ENCODE assay signal across 18 mouse cellular contexts in genomic region chr11:9994601-9995166, GRCm38 (mm10).
DNase-seq lines count a peak whose midpoint lies in the region; ATAC-seq and TF ChIP-seq lines count a peak whose summit lies in the region.
"Had no signal": no experiment of that assay in that cellular context is flagged by ENCODE, and none has a peak within 500 bp of the region (broad histone marks: within the 10 kb centered on the region; RNA-seq: fewer than 3 reads in every experiment).

No protein-coding gene starts in this region.

- H3K4me1 ChIP-seq in lung, embryonic 14.5 days (ENCODE audit: insufficient read depth): no peaks in the 10 kb centered on the region
- H3K4me1 ChIP-seq in lung, postnatal 0 days (ENCODE audit: insufficient read depth, low read depth, low read length): no peaks in the 10 kb centered on the region
- no peaks in the 10 kb centered on the region for H3K4me1 ChIP-seq in hindbrain, embryonic 14.5 days (replicated peaks; ENCODE audit: control insufficient read depth, insufficient read depth, low read length)
- H3K4me1 ChIP-seq: megakaryocyte, embryonic 14.5 days had no signal

- 43% methylated on average over 5 of the region's 5 CpGs for WGBS in lung, embryonic 14.5 days
- 45% methylated on average over 5 of the region's 5 CpGs for WGBS in lung, postnatal 0 days
- 34% methylated on average over 5 of the region's 5 CpGs for WGBS in hindbrain, embryonic 14.5 days

- no peaks in the 10 kb centered on the region for H3K27me3 ChIP-seq in lung, embryonic 14.5 days (ENCODE audit: insufficient read depth, low read length)
- no peaks in the 10 kb centered on the region for H3K27me3 ChIP-seq in lung, postnatal 0 days (replicated peaks; ENCODE audit: insufficient read depth, low read length)
- no peaks in the 10 kb centered on the region for H3K27me3 ChIP-seq in hindbrain, embryonic 14.5 days (ENCODE audit: control insufficient read depth, insufficient read depth, low read length)
- H3K27me3 ChIP-seq: megakaryocyte, embryonic 14.5 days had no signal

- peak; percentile 45 for DNase-seq in heart, adult 11 months
- DNase-seq in heart, adult 9 months (ENCODE audit: low spot score in 2 of 2): no peak
- peak; percentile 62 for DNase-seq in lung, embryonic 14.5 days
- no peak for DNase-seq in lung, postnatal 0 days (ENCODE audit: low spot score)
- peak; percentile 9 for DNase-seq in R1 (ENCODE audit: low read depth, low spot score)
- no peak for DNase-seq in hindbrain, embryonic 14.5 days (ENCODE audit: low spot score)
- DNase-seq in adrenal gland, adult 18-20 months (ENCODE audit: low spot score in 2 of 2): no peak
- DNase-seq: adrenal gland, adult 8-10 months; B cell, adult 2 months; cerebellum, adult 9-11 months; gastrocnemius, postnatal 10 days; heart, adult 2 months; kidney, adult 8-10 months; kidney, postnatal 36 days; left cerebral cortex, postnatal 4 days; liver had no signal

- TF ChIP-seq EP300 in lung, postnatal 0 days (IDR thresholded peaks at IDR 0.05): no peak

- H3K4me2 ChIP-seq in lung, embryonic 14.5 days: no peak overlapping the region
- H3K4me2 ChIP-seq in lung, postnatal 0 days (replicated peaks; ENCODE audit: low read depth, low read length): no peak overlapping the region
- H3K4me2 ChIP-seq in hindbrain, embryonic 14.5 days (replicated peaks): no peak overlapping the region

- ATAC-seq in lung, embryonic 14.5 days (ENCODE audit: insufficient read depth): no peak; the same call in 1 of the 2 replicates
- no peak for ATAC-seq in lung, postnatal 0 days
- ATAC-seq in hindbrain, embryonic 14.5 days (ENCODE audit: low FRiP score): peak; percentile 24; the same call in 1 of the 2 replicates
- ATAC-seq: midbrain, embryonic 16.5 days had no signal

- no peak for TF ChIP-seq CTCF in lung, embryonic 14.5 days (IDR thresholded peaks at IDR 0.05; ENCODE audit: low read depth)
- TF ChIP-seq CTCF in lung, postnatal 0 days (IDR thresholded peaks at IDR 0.05): no peak

- H3K27ac ChIP-seq in lung, embryonic 14.5 days (ENCODE audit: low read depth): no peak overlapping the region
- H3K27ac ChIP-seq in lung, postnatal 0 days (ENCODE audit: low read length): no peak overlapping the region
- H3K27ac ChIP-seq in hindbrain, embryonic 14.5 days: no peak overlapping the region
- H3K27ac ChIP-seq: heart, adult 2 months had no signal

- no peaks in the 10 kb centered on the region for H3K9me3 ChIP-seq in lung, embryonic 14.5 days (ENCODE audit: low read depth, low read length)
- no peaks in the 10 kb centered on the region for H3K9me3 ChIP-seq in lung, postnatal 0 days (ENCODE audit: low read length)
- no peaks in the 10 kb centered on the region for H3K9me3 ChIP-seq in hindbrain, embryonic 14.5 days (ENCODE audit: control insufficient read depth, low read length)
- H3K9me3 ChIP-seq: megakaryocyte, embryonic 14.5 days had no signal

- no peaks in the 10 kb centered on the region for H3K36me3 ChIP-seq in lung, embryonic 14.5 days (ENCODE audit: insufficient read depth)
- no peaks in the 10 kb centered on the region for H3K36me3 ChIP-seq in lung, postnatal 0 days (ENCODE audit: insufficient read depth, low read length)
- H3K36me3 ChIP-seq in hindbrain, embryonic 14.5 days (replicated peaks; ENCODE audit: control insufficient read depth, insufficient read depth): no peaks in the 10 kb centered on the region

- H3K4me3 ChIP-seq in lung, embryonic 14.5 days (ENCODE audit: low read depth, low read length): no peak overlapping the region
- H3K4me3 ChIP-seq in lung, postnatal 0 days (ENCODE audit: low read depth, low read length): no peak overlapping the region
- no peak overlapping the region for H3K4me3 ChIP-seq in hindbrain, embryonic 14.5 days (replicated peaks; ENCODE audit: low read length)
- H3K4me3 ChIP-seq: heart, adult 2 months; megakaryocyte, embryonic 14.5 days had no signal

- no peak overlapping the region for H3K9ac ChIP-seq in lung, embryonic 14.5 days
- no peak overlapping the region for H3K9ac ChIP-seq in lung, postnatal 0 days (replicated peaks; ENCODE audit: low read depth)
- no peak overlapping the region for H3K9ac ChIP-seq in hindbrain, embryonic 14.5 days

Comparison
In these comparisons a context has a peak if more than half of its experiments do, and no peak if none do; other contexts are left out.
1. DNase-seq: peak in heart, adult 11 months (single experiment), lung, embryonic 14.5 days (single experiment) and R1 (single experiment); none in heart, adult 9 months (0 of 2), lung, postnatal 0 days (single experiment), hindbrain, embryonic 14.5 days (single experiment) and adrenal gland, adult 18-20 months (0 of 2).